Mouse (Mus musculus) neural tube, embryonic 11.5 days (tissue): ENCODE measurements around the gene Ahsa2. TPM values are rescaled to one million over a fixed set of nuclear protein-coding genes. Genes with fewer than 3 reads are reported as not detected.
"Not testable (repeated sequence)": the region's sequence is repeated elsewhere in the genome, so short reads cannot be mapped to it uniquely, and the experiment has no call there.

Experiments used
- ATAC-seq: fragments of 200-750 bp; cut with Nextera tagmentation; 2 replicates; pipeline ENCODE4 v1.8.0; 2017; ENCODE audit warnings: moderate number of reproducible peaks, mild to moderate bottlenecking, moderate TSS enrichment, moderate library complexity; ENCODE audit not compliant: insufficient read depth, low FRiP score, low TSS enrichment
- DNase-seq: peaks from one replicate; pipeline ENCODE4 v3.0.0-alpha.2; 2015; ENCODE audit warnings: low spot score
- H3K27ac ChIP-seq: fragments of 300-500 bp; sonication (generic); 2 replicates; pipeline ENCODE4 v1.5.1; 2014; ENCODE audit warnings: low read depth, mild to moderate bottlenecking, low read length
- H3K27me3 ChIP-seq: fragments of 300-500 bp; sonication (generic); 2 replicates; pipeline ENCODE4 v1.6.1; 2014; ENCODE audit warnings: mild to moderate bottlenecking, low read length, mixed read lengths; ENCODE audit not compliant: control insufficient read depth, insufficient read depth
- H3K36me3 ChIP-seq: fragments of 300-500 bp; sonication (generic); 2 replicates; pipeline ENCODE4 v1.6.1; 2014; ENCODE audit warnings: mild to moderate bottlenecking, low read length, moderate library complexity, mixed read lengths; ENCODE audit not compliant: control insufficient read depth, insufficient read depth
- H3K4me1 ChIP-seq: fragments of 300-500 bp; sonication (generic); 2 replicates; pipeline ENCODE4 v1.6.1; 2014; ENCODE audit warnings: low read length, mixed read lengths; ENCODE audit not compliant: control insufficient read depth, insufficient read depth
- H3K4me2 ChIP-seq: fragments of 300-500 bp; sonication (generic); 2 replicates; pipeline ENCODE4 v1.6.1; 2014; ENCODE audit warnings: low read depth, mild to moderate bottlenecking, moderate library complexity
- H3K4me3 ChIP-seq: fragments of 300-500 bp; sonication (generic); 2 replicates; pipeline ENCODE4 v1.5.1; 2014; ENCODE audit warnings: low read depth, low read length
- H3K9ac ChIP-seq: fragments of 300-500 bp; sonication (generic); 2 replicates; pipeline ENCODE4 v1.6.1; 2014; ENCODE audit warnings: mild to moderate bottlenecking, low read length
- H3K9me3 ChIP-seq: fragments of 300-500 bp; sonication (generic); 2 replicates; pipeline ENCODE4 v1.6.1; 2016; ENCODE audit warnings: low read length; ENCODE audit not compliant: control insufficient read depth
- WGBS: fragments of 180-500 bp; shearing (Covaris S2); extraction: QIAGEN DNeasy Blood & Tissue Kit; methylation state at CpG from one replicate; pipeline ENCODE4 v1.1.7; 2014; 5-methylcytosine and 5-hydroxymethylcytosine counted together
- microRNA-seq: library from miRNA; unstranded; fragments of <30 nt; microRNA quantifications from one replicate; pipeline ENCODE4, GENCODE M21; 2016
- polyA plus RNA-seq: library from polyadenylated mRNA; unstranded; fragments of >200 nt; fragmentation: Nextera tagmentation; extraction: Ambion mirVana; gene quantifications from 2 replicates; pipeline ENCODE4 v1.2.1, GENCODE M21; 2014

The Ahsa2 gene
- polyA plus RNA-seq, 1 experiment from 2014 or later: 154 TPM

DNA sequence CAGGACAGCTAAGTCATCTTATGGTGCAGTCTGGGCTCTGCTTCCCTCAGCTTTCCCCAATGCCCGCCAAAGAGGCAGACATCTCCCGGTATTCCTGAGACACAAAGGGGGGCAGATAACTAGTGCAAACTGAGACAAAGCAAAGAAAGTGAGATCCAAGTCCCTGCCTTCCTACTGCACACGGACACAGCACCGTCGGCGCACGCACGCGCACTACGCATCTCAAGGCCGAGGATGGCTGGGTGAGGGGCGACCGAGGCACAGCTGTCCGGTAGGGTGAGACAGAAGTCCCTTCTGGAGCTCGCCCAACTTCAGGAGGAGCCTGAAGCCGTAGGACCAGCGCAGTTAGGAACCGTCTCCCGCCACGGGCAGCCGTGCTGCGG lies 504 bp downstream of the Ahsa2 start:
- 0% methylated on average over 22 of the region's 22 CpGs for WGBS
- peak overlapping the region; percentile 82 for H3K4me3 ChIP-seq
- no peaks in the 10 kb centered on the region for H3K9me3 ChIP-seq
- peak overlapping the region; percentile 74 for H3K4me2 ChIP-seq
- peaks cover 6% of the 10 kb centered on the region for H3K36me3 ChIP-seq
- DNase-seq: peak; percentile 84
- ATAC-seq: peak; percentile 86
- H3K4me1 ChIP-seq: peaks cover 14% of the 10 kb centered on the region
- no peaks in the 10 kb centered on the region for H3K27me3 ChIP-seq
- peak overlapping the region; percentile 95 for H3K27ac ChIP-seq
- peak overlapping the region; percentile 92 for H3K9ac ChIP-seq

DNA sequence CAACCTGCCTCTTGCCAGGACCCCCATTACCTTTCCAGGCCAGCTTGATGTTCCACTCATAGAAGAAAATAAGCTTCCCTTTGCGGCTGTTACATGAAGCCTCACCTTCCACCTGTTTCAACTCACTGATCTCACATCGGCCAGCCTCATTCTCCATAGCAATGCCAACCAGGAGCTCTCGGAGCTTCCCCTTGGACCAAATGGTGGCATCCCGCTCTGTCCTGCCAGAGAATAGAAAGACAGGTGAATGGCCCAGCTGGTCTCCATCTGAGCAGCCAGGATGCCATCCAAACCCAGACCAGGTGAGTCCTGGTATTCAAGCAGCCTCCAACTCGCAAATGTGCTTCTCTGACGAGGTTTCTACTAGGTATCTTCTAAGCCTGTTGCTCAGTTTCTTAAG lies 1.2 kb downstream of the Ahsa2 start:
- no peaks in the 10 kb centered on the region for H3K27me3 ChIP-seq
- DNase-seq (no peak), ATAC-seq (no peak)
- H3K9ac ChIP-seq: peak overlapping the region; percentile 92
- H3K36me3 ChIP-seq: peaks cover 10% of the 10 kb centered on the region
- peak overlapping the region; percentile 74 for H3K4me2 ChIP-seq
- H3K4me3 ChIP-seq: peak overlapping the region; percentile 82
- peaks cover 14% of the 10 kb centered on the region for H3K4me1 ChIP-seq
- WGBS: 49% methylated on average over 6 of the region's 6 CpGs
- no peaks in the 10 kb centered on the region for H3K9me3 ChIP-seq
- no peak overlapping the region for H3K27ac ChIP-seq

DNA sequence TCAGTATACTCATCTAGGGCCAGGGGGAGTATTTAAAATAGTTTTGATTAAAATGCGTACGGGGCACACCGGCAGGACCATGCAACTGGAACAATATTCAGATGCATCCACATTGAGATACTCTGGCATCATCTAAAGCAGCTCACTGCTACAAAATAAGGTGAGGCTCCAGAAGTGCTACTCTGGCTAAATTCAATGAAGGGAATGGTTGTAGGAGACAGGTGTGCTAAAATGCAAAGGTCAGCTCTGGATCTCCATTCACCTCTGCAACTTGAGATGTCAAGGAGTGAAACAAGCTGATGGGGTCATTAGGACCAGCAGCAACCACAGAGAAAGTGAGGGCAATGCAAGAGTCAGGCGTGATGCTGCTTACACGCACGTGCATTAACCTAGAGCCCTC lies 2.6 kb downstream of the Ahsa2 start:
- DNase-seq (no peak), ATAC-seq (no peak)
- Histone ChIP-seq H3K27me3 (no peaks in the 10 kb centered on the region), H3K4me1 (peaks cover 14% of the 10 kb centered on the region), H3K9me3 (no peaks in the 10 kb centered on the region), H3K27ac (no peak overlapping the region), H3K9ac (no peak overlapping the region), H3K4me3 (no peak overlapping the region), H3K4me2 (no peak overlapping the region), H3K36me3 (peaks cover 16% of the 10 kb centered on the region)
- WGBS: 80% methylated on average over 6 of the region's 6 CpGs

DNA sequence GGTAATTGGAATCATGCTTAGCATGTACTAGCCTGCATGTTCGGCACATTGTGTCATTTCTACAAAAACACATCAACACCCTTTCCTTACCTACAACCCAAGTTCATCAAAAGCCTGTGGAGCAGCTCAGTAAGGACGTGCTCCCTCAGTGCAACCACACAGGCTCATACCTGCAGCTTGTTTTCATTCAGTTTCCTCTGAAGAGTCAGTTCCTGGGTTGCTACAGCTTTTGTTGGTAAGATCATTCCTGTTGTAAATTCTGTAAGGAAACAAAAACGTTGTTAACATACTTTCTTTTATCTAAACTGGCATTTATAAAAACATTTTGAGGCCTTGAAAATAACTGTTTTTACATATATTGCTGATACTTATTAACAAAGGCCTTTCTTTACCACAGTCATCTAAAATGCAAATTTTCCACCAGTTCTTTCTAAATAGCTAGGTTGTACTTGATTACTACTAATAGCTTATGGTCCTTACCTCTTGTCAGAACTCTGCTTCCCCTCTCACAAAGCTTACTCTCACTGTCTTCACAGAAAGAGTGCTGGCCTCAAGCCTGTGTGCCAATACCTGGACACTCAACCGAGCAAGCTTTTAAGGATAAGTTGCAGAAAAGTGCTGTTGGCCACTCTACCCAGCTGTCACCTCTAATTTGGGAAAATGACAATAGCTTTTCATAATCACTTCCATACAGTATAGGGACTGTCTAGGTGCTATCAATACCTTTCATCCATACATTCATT lies 5.6 kb downstream of the Ahsa2 start:
- H3K27ac ChIP-seq: no peak overlapping the region
- no peak for DNase-seq
- ATAC-seq: no peak
- peaks cover 14% of the 10 kb centered on the region for H3K4me1 ChIP-seq
- no peak overlapping the region for H3K4me3 ChIP-seq
- H3K9ac ChIP-seq: no peak overlapping the region
- 90% methylated on average over 4 of the region's 4 CpGs for whole genome bisulfite sequencing
- no peak overlapping the region for H3K4me2 ChIP-seq
- H3K36me3 ChIP-seq: peaks cover 24% of the 10 kb centered on the region
- no peaks in the 10 kb centered on the region for H3K9me3 ChIP-seq
- no peaks in the 10 kb centered on the region for H3K27me3 ChIP-seq

DNA sequence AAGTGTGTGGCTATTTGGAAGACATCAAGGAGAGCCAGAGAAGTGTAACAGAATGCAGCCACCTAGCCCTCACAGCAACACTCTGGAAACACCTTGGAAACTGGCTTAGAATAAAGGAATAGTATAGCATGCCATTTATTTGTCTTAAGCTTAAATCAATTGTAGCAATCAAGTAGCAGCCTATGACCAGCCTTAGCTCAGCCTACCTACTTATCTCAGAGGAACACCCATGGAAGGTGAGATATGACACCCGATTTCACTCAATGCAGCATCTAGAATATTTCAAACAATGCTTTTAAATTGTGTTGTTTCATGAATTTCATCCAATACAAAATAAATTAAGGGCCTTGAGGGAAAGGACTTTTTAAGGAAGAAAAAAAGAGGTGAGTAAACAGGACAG lies 7.9 kb downstream of the Ahsa2 start:
- Histone ChIP-seq H3K27ac (no peak overlapping the region), H3K27me3 (no peaks in the 10 kb centered on the region), H3K36me3 (peaks cover 24% of the 10 kb centered on the region), H3K9me3 (no peaks in the 10 kb centered on the region), H3K4me2 (no peak overlapping the region), H3K4me1 (no peaks in the 10 kb centered on the region), H3K9ac (no peak overlapping the region), H3K4me3 (no peak overlapping the region)
- no peak for DNase-seq
- 93% methylated on average over 1 of the region's 1 CpGs for WGBS
- ATAC-seq: no peak

DNA sequence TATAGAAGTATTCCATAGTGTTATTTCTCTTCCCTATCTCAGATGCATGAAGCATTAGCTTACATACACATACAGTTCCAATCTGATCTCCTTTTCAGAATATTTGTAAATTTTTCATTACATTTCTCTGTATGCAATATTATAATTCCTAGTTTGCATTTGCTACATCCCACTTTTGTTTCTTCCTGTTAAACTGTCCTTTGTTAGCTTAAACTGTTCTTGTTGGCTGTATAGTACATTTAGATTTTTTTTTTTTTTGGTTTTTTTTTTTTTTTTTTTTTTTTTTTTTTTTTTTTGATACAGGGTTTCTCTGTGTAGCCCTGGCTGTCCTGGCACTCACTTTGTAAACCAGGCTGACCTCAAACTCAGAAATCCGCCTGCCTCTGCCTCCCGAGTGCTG lies 32.0 kb downstream of the Ahsa2 start:
- H3K4me1 ChIP-seq, H3K4me3 ChIP-seq, H3K27ac ChIP-seq, H3K27me3 ChIP-seq, DNase-seq, ATAC-seq, H3K9me3 ChIP-seq, H3K9ac ChIP-seq, H3K4me2 ChIP-seq, H3K36me3 ChIP-seq: not testable (repeated sequence)
- 87% methylated on average over 2 of the region's 2 CpGs for WGBS

Small RNA genes within 50 kb of the gene (microRNA-seq; reads per million reads assigned to microRNA genes)
- gene Gm47279: not detected

Other genes starting within 250 kb of the Ahsa2 start
- gene Xpo1, start 242.0 kb downstream of the Ahsa2 start, polyA plus RNA-seq: 161 TPM in 2 replicates
- 31.5 and 37.0 TPM in 2 replicates for gene Usp34, start 191.1 kb downstream of the Ahsa2 start, polyA plus RNA-seq
- gene 1700093K21Rik, start 23.1 kb upstream of the Ahsa2 start, polyA plus RNA-seq: not detected in 2 replicates
- gene 0610010F05Rik, start 135.6 kb upstream of the Ahsa2 start, polyA plus RNA-seq: 62.2 and 63.3 TPM in 2 replicates
- gene Pus10, start 167.6 kb upstream of the Ahsa2 start, polyA plus RNA-seq: 22.1 TPM in 2 replicates
- 37.6 and 46.5 TPM in 2 replicates for gene Pex13, start 167.9 kb upstream of the Ahsa2 start, polyA plus RNA-seq